In the genomic region with DNA sequence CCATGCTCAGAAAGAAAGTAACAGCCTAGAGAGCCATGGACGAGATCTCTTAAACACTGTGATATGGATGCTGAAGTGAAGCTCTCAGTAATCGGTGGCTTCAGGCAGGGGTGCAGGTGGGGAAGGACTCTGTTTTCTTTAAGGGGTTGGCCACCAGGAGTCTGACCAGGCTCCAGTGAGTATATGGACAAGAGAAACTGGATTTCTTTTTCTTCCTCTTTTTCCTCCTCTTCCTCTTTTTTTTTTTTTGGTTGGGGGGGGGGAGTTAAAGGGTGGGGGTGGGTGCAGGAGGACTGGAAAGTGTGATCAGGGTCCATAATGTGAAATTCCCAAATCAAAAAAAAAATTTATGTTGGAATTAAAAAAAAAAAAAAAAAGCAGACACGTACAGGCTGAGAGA, we compare ENCODE assay signal across 15 mouse cellular contexts.
"Had no signal": no experiment of that assay in that cellular context is flagged by ENCODE, and none has a peak within 500 bp of the region (broad histone marks: within the 10 kb centered on the region; RNA-seq: fewer than 3 reads in every experiment).

No protein-coding gene starts in this region.

- H3K4me2 ChIP-seq: limb, embryonic 15.5 days; lung, embryonic 15.5 days; neural tube, embryonic 13.5 days had no signal

- H3K27ac ChIP-seq: left cerebral cortex, adult 2 months; limb, embryonic 15.5 days; lung, embryonic 15.5 days; midbrain, embryonic 10.5 days had no signal

- H3K36me3 ChIP-seq: limb, embryonic 15.5 days; lung, embryonic 15.5 days; midbrain, embryonic 10.5 days; neural tube, embryonic 13.5 days had no signal

- H3K27me3 ChIP-seq: limb, embryonic 15.5 days; lung, embryonic 15.5 days; neural tube, embryonic 13.5 days had no signal

- H3K9me3 ChIP-seq: limb, embryonic 15.5 days; lung, embryonic 15.5 days; midbrain, embryonic 10.5 days; neural tube, embryonic 13.5 days had no signal

- H3K9ac ChIP-seq: limb, embryonic 15.5 days; lung, embryonic 15.5 days; neural tube, embryonic 13.5 days had no signal

- ATAC-seq: midbrain, embryonic 16.5 days had no signal

- H3K4me1 ChIP-seq: limb, embryonic 15.5 days; lung, embryonic 15.5 days; neural tube, embryonic 13.5 days had no signal

- DNase-seq: kidney, adult 18-20 months; kidney, postnatal 10 days; kidney, postnatal 4 days; lung, postnatal 14 days; retina, postnatal 1 day; right cerebral cortex, postnatal 4 days; spleen, adult 18-20 months; thymus, adult 18-20 months; thymus, postnatal 14 days had no signal

- H3K4me3 ChIP-seq: left cerebral cortex, adult 2 months; limb, embryonic 15.5 days; lung, embryonic 15.5 days; midbrain, embryonic 10.5 days; neural tube, embryonic 13.5 days had no signal
